Mouse (Mus musculus): Measurements from ENCODE around the gene Drd2.

Gene Drd2

DNA sequence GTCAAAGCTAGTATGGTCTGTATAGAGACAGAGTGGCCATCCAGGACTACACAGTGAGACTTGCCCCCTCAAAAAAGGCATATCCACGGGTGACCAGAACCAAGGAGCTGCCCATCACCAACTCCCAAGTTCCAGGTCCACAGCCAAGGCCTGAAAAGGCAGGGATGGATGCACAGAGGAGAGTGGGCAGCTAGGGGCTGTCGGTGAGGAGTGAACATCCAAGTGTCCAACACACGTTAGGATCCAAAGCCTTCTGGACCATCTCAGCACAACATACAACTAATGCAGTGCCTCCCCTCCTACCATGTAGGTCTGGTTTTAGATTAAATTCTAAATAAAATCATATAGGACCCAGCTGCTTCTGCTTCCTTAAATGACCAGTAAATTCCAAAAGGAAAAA, 115.7 kb downstream of the Drd2 start:
- DNase-seq = no peak
